Mouse (Mus musculus) embryonic fibroblast, embryonic 13.5 days (primary cell): ENCODE results near the gene Zfp607b.

Experiments used
- CTCF ChIP-seq: IDR thresholded peaks from 2 replicates; pipeline ENCODE4 v1.5.1; 2011; ENCODE audit warnings: mild to moderate bottlenecking, control low read depth, low read length, moderate library complexity, borderline replicate concordance; ENCODE audit not compliant: insufficient read depth
- POLR2A ChIP-seq: IDR thresholded peaks from 2 replicates; pipeline ENCODE4 v1.6.1; 2011; ENCODE audit warnings: low read depth, mild to moderate bottlenecking, control low read depth, low read length, moderate library complexity

DNA sequence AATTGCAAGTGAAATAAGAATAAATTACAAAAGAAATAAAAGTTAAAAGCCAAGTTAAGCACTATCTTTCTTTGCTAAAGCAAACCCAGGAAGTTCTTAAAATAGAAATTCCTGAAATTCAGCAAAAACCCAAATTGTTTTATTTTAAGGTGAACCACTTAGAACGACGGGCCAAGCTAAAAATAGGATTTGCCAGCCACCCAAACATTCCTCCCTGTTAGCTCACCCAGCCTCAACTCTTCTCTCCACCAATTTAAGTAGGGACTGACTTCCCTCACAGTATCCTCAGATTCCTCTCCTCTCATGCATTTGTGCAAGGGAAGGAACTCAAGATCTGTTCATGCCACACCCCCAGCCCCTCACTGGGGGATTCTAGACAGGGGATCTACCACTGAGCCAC lies 5.9 kb upstream of the Zfp607b start:
- TF ChIP-seq POLR2A = no peak
- TF ChIP-seq CTCF = no peak
